Mouse (Mus musculus) left cerebral cortex, adult 18-20 months (tissue): ENCODE data around the gene Efhd1. TPM values are rescaled to one million over a fixed set of nuclear protein-coding genes. Genes with fewer than 3 reads are reported as not detected.
A peak's percentile ranks its signal among the peaks of the same experiment; 100 is the strongest.

ENCODE experiments used
- DNase-seq, 2 experiments: peaks; one replicate each; pipeline ENCODE4 v3.0.0; 2021 to 2022; ENCODE audit warnings: low spot score in 2 of 2, mixed read lengths in 1 of 2
- long read RNA-seq, 2 experiments: library from polyadenylated mRNA; stranded (forward); transcript quantifications; one replicate each; pipeline ENCODE4 v2.0.0; 2021
- total RNA-seq, 2 experiments: library from RNA; stranded (reverse); gene quantifications; 2 replicates each; pipeline ENCODE4 v1.2.3; 2021

Efhd1 gene
- 10 to 100 TPM; 12.6 to 14.7 TPM for total RNA-seq
- long read RNA-seq, experiment 1, transcript Efhd1-201 (4 exons, 1,854 nt), result major isoform, 18 of 22 reads
- long read RNA-seq, experiment 1, partial matches to known transcripts, result 0 of 22 reads
- long read RNA-seq, experiment 1, other reads (novel, unspliced or antisense), result 1 of 22 reads
- long read RNA-seq, experiment 2, transcript Efhd1-201 (4 exons, 1,854 nt), result major isoform, 6 of 6 reads
- long read RNA-seq, experiment 2, partial matches to known transcripts, result 0 of 6 reads
- long read RNA-seq, experiment 2, other reads (novel, unspliced or antisense), result 0 of 6 reads

- peak in 1 of 2 experiments; percentile 34 for DNase-seq
Observed at GRCm38 (mm10) chr1:87264134-87265006, at the start of gene Efhd1. Gene Efhd1 (plus strand): TSS chr1:87264363.

GRCm38 (mm10) chr1:87214748-87215147 is 49.4 kb upstream of the Efhd1 start:
- no peak for DNase-seq

- DNase-seq, result no peak
Observed at GRCm38 (mm10) chr1:87217938-87218337, 46.2 kb upstream of the Efhd1 start.

- no peak for DNase-seq
Observed at GRCm38 (mm10) chr1:87225739-87226138, 38.4 kb upstream of the Efhd1 start.

- DNase-seq, result no peak
Observed at GRCm38 (mm10) chr1:87226409-87227159, 37.6 kb upstream of the Efhd1 start.

GRCm38 (mm10) chr1:87227160-87227550 is 37.0 kb upstream of the Efhd1 start:
- DNase-seq, result no peak

- no peak for DNase-seq
Observed at GRCm38 (mm10) chr1:87230606-87231005, 33.6 kb upstream of the Efhd1 start.

- no peak for DNase-seq
Observed at GRCm38 (mm10) chr1:87232197-87232596, 32.0 kb upstream of the Efhd1 start.

GRCm38 (mm10) chr1:87239056-87239455 is 25.1 kb upstream of the Efhd1 start:
- DNase-seq, result no peak

GRCm38 (mm10) chr1:87243021-87243420 is 21.1 kb upstream of the Efhd1 start:
- DNase-seq, result no peak

GRCm38 (mm10) chr1:87245430-87245829 is 18.7 kb upstream of the Efhd1 start:
- no peak for DNase-seq

GRCm38 (mm10) chr1:87245929-87246815 is 18.0 kb upstream of the Efhd1 start:
- DNase-seq, result peak; percentile 74 to 86

GRCm38 (mm10) chr1:87252040-87252609 is 12.0 kb upstream of the Efhd1 start:
- no peak for DNase-seq

- no peak for DNase-seq
Observed at GRCm38 (mm10) chr1:87255173-87255572, 9.0 kb upstream of the Efhd1 start.

GRCm38 (mm10) chr1:87257691-87258090 is 6.5 kb upstream of the Efhd1 start:
- DNase-seq, result no peak

- DNase-seq, result no peak
Observed at GRCm38 (mm10) chr1:87258484-87258883, 5.7 kb upstream of the Efhd1 start.

GRCm38 (mm10) chr1:87259316-87259715 is 4.8 kb upstream of the Efhd1 start:
- DNase-seq, result no peak

- no peak for DNase-seq
Observed at GRCm38 (mm10) chr1:87263257-87263656, 906 bp upstream of the Efhd1 start.

- DNase-seq, result no peak
Observed at GRCm38 (mm10) chr1:87263796-87264133, 398 bp upstream of the Efhd1 start.

- no peak for DNase-seq
Observed at GRCm38 (mm10) chr1:87265200-87265599, 1.0 kb downstream of the Efhd1 start.
